Mouse (Mus musculus): ENCODE data around the gene Zfyve28.

DNA sequence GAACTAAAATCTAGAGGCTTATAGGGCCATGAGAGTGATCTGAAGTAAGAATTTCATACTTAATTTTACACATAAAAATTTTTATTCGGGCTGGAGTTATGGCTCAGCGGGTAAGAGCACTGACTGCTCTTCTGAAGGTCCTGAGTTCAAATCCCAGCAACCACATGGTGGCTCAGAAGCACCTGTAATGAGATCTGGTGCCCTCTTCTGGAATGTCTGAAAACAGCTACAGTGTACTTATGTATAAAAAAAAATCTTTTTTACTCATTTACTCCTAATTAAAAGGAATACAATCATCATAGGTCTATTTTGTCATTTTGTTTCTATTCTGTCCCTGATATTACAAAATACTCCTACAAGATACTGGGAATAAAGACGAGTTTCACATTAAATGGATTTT is 140.7 kb downstream of the Zfyve28 start:
- TF ChIP-seq CTCF (IDR thresholded peaks at IDR 0.05; ENCODE audit: low read depth) (no peak), EP300 (IDR thresholded peaks at IDR 0.05; ENCODE audit: low read depth) (no peak)

Data from heart, postnatal 0 days (tissue).